Mouse (Mus musculus): ENCODE results near the gene Tmie.

Tmie gene

GRCm38 (mm10) chr9:110888935-110889334 is 9.0 kb upstream of the Tmie start:
- DNase-seq (ENCODE audit: low spot score) = no peak

GRCm38 (mm10) chr9:110887388-110888303 is 7.7 kb upstream of the Tmie start:
- DNase-seq (ENCODE audit: low spot score) = no peak

- DNase-seq (ENCODE audit: low spot score) = no peak
Observed at GRCm38 (mm10) chr9:110881953-110882352, 2.0 kb upstream of the Tmie start.

GRCm38 (mm10) chr9:110880772-110881171 is 859 bp upstream of the Tmie start:
- no peak for DNase-seq (ENCODE audit: low spot score)

GRCm38 (mm10) chr9:110879191-110879920 is 557 bp downstream of the Tmie start, which contains the start of gene Als2cl:
TSS of gene Als2cl (plus strand) at chr9:110879870.
- peak; percentile 76 for DNase-seq (ENCODE audit: low spot score)

GRCm38 (mm10) chr9:110877888-110878287 is 2.0 kb downstream of the Tmie start:
- peak; percentile 82 for DNase-seq (ENCODE audit: low spot score)

GRCm38 (mm10) chr9:110877353-110877752 is 2.6 kb downstream of the Tmie start:
- no peak for DNase-seq (ENCODE audit: low spot score)

GRCm38 (mm10) chr9:110875288-110875695 is 4.6 kb downstream of the Tmie start:
- no peak for DNase-seq (ENCODE audit: low spot score)

GRCm38 (mm10) chr9:110874660-110875191 is 5.2 kb downstream of the Tmie start:
- DNase-seq (ENCODE audit: low spot score) = no peak

GRCm38 (mm10) chr9:110873681-110874659 is 5.9 kb downstream of the Tmie start:
- DNase-seq (ENCODE audit: low spot score) = no peak

- DNase-seq (ENCODE audit: low spot score) = peak; percentile 60
Observed at GRCm38 (mm10) chr9:110871030-110871429, 8.9 kb downstream of the Tmie start.

- DNase-seq (ENCODE audit: low spot score) = no peak
Observed at GRCm38 (mm10) chr9:110858967-110859596, 20.8 kb downstream of the Tmie start.

- DNase-seq (ENCODE audit: low spot score) = no peak
Observed at GRCm38 (mm10) chr9:110858523-110858922, 21.4 kb downstream of the Tmie start.

GRCm38 (mm10) chr9:110857781-110858472 is 22.0 kb downstream of the Tmie start, which contains the start of gene Prss50:
TSS of gene Prss50 (plus strand) at chr9:110857967.
- DNase-seq (ENCODE audit: low spot score) = peak; percentile 68

- no peak for DNase-seq (ENCODE audit: low spot score)
Observed at GRCm38 (mm10) chr9:110856920-110857319, 23.0 kb downstream of the Tmie start.

GRCm38 (mm10) chr9:110855903-110856302 is 24.0 kb downstream of the Tmie start:
- DNase-seq (ENCODE audit: low spot score) = no peak

GRCm38 (mm10) chr9:110849162-110849561 is 30.8 kb downstream of the Tmie start:
- DNase-seq (ENCODE audit: low spot score) = no peak

- DNase-seq (ENCODE audit: low spot score) = no peak
Observed at GRCm38 (mm10) chr9:110844206-110844605, 35.7 kb downstream of the Tmie start, which contains the start of gene Prss46. TSS of gene Prss46 (plus strand) at chr9:110844506.

- DNase-seq (ENCODE audit: low spot score) = no peak
Observed at GRCm38 (mm10) chr9:110841438-110841837, 38.5 kb downstream of the Tmie start.

- no peak for DNase-seq (ENCODE audit: low spot score)
Observed at GRCm38 (mm10) chr9:110840905-110841304, 39.0 kb downstream of the Tmie start.
